Mouse (Mus musculus): ENCODE data around the gene Utp20. TPM values are rescaled to one million over a fixed set of nuclear protein-coding genes. Genes with fewer than 3 reads are reported as not detected.
"Not testable (repeated sequence)": the region's sequence is repeated elsewhere in the genome, so short reads cannot be mapped to it uniquely, and the experiment has no call there.

Utp20 gene
- 10 to 100 TPM; 12.9 to 14.3 TPM for total RNA-seq (2021)

DNA sequence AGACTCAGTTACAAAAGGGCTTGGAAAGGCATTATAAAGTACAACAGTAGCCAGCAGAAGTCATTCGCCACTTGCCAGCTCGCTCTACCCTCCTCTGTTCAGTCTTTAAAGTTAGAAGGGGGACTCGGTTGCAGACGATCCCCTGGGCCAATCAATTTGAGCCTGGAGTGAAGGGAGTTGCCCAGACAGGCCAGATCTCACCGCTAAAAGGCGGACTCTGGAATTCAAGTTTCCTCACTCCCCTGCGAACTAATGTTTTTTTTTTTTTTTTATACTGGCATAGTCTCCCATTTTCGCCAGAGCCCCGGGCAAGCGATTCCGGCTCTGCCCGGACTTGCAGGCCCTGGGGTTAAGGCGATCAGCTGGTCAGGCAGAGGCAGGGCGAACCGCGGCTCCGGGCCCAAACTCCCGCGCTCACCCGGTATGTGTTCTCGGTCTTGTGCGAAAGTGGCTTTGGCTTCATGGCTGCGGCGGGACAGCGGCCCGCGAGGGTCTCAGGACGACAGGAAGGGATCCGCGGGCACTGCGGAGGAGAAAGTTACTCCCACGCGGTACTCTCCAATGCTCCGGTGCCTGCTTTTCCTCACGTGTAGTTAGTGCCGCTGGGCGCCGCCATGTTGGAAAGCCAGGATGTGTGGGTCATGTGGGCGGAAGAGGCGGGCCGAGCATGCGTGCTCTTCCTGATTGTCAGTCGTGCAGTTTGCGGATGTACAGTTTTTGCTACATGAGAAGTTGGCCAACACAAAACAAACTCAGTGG is at the start of gene Utp20:
TSS of gene Utp20 (minus strand) at position 617 of the 759 bp plus-strand sequence.
- DNase-seq, result peak; percentile 78 to 80
- intact Hi-C loops (cut with DNase I), result loop anchor here (2.0 to 10.0 kb wide), 2 partner anchors 96 to 322 kb away; partner anchors contain the start of genes Arl1 and Chpt1

DNA sequence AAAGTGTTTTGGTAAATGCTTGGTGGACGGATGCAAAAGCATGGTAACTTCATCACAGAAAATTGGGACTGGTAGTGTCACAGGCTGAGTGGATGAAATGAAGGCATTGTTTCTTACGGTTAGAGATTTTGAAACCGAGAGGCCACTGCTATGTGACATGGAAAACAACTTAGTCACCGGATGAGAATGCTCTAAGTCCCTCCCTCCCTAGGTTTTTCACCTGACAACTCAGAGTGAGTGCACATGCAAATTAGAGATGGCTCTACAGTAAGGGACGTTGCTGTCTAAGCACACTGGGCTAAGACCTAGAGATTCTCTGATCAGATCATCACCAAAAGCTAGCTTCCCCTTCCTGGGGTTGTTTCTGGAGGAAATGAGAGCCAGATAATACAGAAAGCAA is 48.3 kb upstream of the Utp20 start:
- intact Hi-C loops (cut with DNase I), result no loop called here
- no peak for DNase-seq

DNA sequence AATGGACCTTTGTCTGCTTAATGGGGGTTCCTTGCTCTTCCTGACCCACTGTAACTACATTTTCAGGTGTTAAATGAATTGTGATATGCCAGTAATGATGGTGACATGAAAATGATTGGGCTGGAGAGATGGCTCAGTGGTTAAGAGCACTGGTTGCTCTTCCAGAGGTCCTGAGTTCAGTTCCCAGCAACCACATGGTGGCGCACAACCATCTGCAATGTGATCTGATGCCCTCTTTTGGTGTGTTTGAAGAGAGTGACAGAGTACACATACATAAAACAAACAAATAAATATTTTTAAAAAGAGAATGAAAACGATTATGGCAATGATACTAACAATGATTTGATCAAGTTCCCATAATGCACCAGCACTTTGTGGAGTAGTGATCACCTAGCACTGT is 39.4 kb upstream of the Utp20 start:
- DNase-seq, result no peak
- intact Hi-C loops (cut with DNase I), result no loop called here

DNA sequence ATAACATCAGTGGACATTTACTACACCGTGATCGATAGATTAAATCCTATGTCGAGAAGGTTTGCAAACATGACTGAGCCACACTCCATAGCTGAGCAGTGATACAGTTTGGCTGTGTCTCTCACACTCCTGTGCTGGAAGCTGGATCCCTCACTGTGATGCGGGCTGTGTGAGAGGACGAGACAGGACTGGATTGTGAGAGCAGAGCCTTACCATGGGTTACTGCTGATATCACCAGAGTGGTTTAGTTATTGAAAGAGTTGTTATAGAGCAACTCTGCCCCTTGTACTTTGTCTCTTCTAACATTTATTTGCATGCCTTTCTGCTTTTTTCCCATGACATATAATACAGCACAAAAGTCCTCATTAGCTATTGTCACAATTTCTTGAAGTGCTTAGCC is 35.7 kb upstream of the Utp20 start:
- intact Hi-C loops (cut with DNase I), result no loop called here

DNA sequence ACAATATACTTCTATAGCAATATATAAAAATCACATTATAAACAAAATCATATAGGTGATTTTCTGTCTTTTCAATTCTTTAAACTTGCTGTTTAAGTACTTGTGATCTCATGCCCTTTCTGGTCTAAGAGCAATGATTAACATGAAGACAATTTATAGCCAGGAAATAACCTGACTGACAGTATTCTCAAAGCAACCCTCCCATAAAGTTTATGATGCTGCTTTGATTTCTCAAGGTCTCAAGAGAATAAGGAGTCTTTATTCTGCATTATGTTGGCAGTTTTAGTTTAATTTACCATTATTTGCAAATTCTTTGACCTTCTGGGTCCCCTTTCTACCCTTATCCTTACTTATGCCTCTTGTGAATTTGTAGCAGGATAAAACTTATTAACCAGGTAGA is 34.8 kb upstream of the Utp20 start:
- intact Hi-C loops (cut with DNase I), result no loop called here
- DNase-seq, result no peak

More for the DNA sequence above, 35.7 kb upstream of the Utp20 start:
- no peak for DNase-seq

DNA sequence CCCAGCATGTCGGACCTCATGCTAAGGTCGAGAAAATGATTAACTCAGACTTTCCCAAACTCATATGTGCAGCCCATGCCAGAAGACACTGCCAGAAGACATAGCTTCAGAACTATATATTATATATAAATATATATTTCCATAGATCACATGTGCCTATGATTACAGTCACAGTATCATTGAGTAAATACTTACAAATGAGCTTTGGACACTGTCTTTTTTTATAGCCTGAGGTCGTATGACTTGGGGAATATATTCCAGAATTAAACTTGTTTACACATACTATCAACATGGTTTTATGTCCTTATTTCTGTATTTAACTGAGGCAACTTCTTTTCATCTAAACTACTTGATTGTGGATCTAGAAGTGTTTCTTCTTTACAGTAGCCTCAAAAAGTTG is 34.3 kb upstream of the Utp20 start:
- intact Hi-C loops (cut with DNase I), result no loop called here
- DNase-seq, result no peak

DNA sequence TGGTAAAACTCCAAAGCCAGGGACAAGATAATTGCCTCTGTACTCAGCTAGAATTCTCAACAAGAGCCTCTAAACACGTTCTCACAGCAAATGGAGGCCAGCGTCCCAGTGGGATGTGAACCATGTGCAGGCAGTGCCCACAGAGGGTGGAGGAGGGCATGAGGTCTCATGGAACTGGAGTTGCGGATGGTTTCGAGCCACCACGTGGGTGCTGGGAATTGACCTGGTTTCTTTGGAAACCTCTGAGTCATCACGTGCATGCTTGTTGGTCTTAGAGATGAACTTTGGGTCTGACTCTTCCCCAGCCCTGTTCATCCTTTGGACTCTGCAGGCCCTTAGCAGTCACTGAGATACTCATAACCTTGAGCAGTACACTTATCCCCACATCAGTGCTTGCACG is 26.7 kb upstream of the Utp20 start:
- no peak for DNase-seq
- intact Hi-C loops (cut with DNase I), result no loop called here

DNA sequence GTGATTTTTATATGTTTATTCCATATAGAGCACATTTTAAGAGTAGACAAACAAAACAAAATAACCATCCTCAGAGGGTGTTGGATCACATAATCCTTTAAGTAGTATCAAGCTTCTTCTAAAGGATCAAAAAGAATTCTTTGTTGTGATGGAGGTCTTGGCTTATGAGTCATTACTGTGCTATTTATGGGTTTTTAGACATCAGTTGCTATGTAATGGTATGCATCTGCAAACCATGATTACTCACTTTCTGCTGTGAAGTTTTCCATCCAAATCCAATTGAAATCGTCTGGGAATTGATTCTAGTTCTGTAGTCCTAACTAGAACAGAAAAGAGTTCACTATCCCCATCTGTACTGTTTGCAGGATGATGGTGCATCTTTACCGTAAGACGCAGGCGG is 23.4 kb upstream of the Utp20 start:
- intact Hi-C loops (cut with DNase I), result no loop called here
- DNase-seq, result no peak

DNA sequence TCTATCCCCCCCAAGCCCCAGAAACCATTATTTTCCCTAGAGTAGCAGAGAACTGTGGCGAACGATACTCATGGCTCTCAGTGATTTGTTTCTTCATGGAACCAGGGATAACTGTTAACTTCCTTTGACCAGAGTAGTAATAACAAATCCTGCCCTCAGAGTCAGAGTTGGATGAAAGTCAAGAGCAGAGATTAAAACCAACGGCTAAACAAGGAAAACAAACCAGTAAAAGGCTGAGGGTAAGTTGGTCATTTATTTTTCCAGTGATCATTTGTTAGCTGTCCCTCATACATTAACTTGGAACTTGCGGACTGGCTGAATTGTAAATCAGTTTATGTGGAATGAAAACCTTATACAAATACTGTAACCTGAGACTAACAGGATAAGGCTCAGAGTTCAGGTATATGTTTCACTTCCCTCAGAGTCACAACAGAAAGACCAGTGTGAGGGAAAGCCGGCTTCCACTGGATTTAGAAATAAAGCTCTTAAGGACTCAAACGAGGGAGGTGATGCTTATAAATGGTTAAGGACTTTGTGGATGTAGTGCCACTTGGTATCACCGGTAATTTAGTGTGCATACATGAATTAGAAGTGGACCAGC is 22.4 kb upstream of the Utp20 start:
- intact Hi-C loops (cut with DNase I), result no loop called here

DNA sequence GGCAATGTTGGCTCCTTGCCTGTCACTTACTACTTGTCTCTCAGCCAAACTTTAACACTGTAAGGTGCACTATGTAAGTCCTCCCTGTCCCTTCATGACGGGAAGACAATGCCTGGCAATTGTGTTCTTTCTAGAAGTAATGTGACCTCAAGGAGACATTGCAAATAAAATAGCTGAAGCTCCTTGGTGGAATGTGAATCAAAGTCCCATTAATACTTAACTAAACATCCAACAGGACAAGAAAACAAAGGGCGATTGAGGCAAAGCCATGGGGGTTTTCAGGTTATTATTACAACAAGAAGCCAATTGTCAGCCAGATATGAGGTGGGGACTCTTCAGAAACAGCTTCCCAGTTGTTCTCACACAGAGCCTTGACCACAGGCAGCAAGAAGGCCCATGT is 7.6 kb upstream of the Utp20 start:
- no peak for DNase-seq

More for the DNA sequence above, 22.4 kb upstream of the Utp20 start:
- no peak for DNase-seq

DNA sequence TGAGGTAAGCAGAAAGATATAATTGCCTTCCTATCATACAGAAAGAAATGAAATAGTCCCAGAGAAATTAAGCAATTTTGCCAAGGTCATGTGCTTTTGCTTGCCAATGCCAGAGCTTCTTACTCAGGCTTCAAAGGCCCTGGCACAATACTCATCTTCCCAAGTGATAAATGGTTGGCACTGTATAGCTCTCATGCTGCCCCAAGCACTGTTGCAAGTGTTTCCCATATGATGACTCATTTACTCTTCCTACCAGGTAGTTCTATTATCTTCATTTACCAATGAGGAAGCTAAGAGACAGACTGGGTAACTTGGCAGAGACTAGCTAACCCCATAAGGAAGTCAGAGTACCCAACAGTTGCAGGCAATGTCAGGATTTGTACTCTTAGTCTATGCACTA is 1.8 kb upstream of the Utp20 start:
- no peak for DNase-seq
- intact Hi-C loops (cut with DNase I), result loop anchor here (10.0 kb wide), 1 partner anchor 324 kb away; the partner anchor contains the start of gene Chpt1

More for the DNA sequence above, 7.6 kb upstream of the Utp20 start:
- intact Hi-C loops (cut with DNase I), result no loop called here

DNA sequence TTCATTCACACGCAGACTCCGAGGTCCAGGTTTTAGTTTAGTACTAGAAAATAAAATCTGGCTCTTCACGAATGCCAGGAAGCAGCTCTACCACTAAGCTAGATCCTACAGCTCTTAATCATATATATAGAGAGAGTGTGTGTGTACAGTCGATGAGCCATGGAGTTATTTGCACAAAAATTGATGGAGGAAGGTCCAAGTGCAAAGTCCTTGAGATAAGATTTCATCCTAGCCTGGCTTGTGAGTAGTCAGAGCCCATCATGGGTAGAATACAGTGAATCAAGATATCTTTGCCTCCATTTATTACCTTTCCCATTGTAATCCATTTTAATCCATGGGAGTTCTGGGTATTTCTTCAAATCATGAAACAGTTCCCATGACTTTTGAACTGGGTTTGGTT is 992 bp upstream of the Utp20 start:
- no peak for DNase-seq
- intact Hi-C loops (cut with DNase I), result loop anchor here (2.0 to 10.0 kb wide), 2 partner anchors 97 to 323 kb away; partner anchors contain the start of genes Arl1 and Chpt1

DNA sequence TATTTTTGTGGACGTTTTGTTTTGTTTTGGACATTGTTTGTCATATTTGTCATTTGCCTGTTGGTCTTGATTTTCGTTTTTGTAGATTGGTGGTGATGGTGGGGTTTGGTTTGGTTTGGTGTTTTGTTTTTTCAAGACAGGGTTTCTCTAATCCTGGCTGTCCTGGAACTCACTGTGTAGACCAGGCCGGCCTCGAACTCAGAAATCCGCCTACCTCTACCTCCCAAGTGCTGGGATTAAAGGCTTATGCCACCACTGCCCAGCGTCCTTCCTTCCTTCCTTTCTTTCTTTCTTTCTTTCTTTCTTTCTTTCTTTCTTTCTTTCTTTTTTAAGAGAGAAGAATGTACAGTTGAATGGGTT is 323 bp upstream of the Utp20 start:
- intact Hi-C loops (cut with DNase I), result loop anchor here (2.0 to 10.0 kb wide), 2 partner anchors 96 to 322 kb away; partner anchors contain the start of genes Arl1 and Chpt1
- not testable (repeated sequence) for DNase-seq

DNA sequence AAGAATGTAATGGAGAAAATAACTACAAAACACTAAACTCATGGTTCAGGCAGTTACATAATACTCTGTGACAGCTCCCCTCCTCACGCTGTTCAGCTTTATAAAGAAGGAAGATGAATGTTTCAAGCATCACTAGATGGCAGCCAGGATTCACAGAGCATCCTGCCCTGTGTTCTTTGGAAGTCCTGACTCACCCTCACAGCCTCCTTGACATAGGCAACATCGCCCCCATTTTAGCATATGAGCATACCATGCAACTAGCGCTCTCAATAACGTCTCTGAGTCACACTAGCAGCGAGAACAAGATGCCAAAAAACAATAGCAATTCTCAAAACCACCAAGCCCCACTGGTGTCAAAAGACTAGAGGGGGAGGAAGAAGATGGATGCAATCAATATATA is 9.3 kb downstream of the Utp20 start:
- intact Hi-C loops (cut with DNase I), result no loop called here
- no peak for DNase-seq

DNA sequence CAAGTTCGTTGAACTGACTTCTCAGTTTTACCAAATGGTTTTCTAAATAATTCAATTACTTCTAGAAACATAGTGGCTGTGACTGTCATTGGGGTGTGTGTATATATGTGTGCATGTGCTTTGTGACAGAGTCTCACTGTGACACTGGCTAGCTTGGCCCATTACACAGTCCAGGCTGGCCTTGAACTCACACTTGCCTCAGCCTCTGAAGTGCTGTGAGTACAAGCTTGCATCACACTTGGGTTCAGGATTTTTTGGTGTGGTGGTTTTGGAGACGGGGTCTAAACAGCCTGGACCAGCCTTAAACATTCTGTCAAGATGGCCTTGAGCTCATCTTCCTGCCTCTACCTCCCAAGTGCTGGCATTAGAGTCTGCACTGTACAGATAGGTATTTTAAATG is 11.3 kb downstream of the Utp20 start:
- intact Hi-C loops (cut with DNase I), result no loop called here

DNA sequence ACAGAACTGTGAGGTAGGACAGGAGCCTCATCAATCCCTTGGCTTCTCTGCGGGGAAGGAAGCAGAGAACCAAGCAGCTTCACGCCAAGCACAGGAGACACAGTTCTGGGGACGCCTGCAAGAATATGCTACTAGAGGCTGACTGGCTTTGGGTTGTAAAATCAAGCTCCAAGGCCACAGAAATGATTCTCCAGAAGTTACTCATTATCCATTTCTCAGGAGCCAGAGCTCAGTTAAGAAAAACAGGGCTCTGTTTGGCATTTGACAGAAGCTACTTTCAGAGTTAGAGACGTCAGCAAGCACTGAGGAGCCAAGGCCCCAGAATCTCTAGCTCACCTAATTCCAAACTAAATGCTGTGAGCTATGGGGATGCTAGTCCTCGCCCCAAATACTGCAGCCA is 14.9 kb downstream of the Utp20 start:
- no peak for DNase-seq
- intact Hi-C loops (cut with DNase I), result no loop called here

More for the DNA sequence above, 11.3 kb downstream of the Utp20 start:
- no peak for DNase-seq

DNA sequence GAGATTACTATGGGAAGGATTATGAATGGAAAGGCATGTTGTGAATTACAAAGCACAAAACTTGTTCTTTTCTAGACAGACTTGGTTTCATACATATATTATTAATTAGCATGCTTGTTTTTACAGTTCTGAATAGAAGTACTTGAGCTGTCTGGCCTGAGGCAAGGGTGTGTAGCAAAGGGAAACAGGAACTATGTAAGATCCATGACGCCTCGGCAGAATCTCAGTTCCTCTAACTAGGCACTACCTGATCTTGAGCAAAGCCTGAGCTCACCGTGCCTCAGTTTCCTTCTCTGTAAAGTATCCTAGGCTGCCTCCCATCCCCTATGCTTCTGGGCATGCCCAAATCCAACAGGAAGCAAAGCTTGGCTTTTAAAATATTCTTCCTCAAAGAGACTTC is 24.4 kb downstream of the Utp20 start:
- intact Hi-C loops (cut with DNase I), result no loop called here
- no peak for DNase-seq

DNA sequence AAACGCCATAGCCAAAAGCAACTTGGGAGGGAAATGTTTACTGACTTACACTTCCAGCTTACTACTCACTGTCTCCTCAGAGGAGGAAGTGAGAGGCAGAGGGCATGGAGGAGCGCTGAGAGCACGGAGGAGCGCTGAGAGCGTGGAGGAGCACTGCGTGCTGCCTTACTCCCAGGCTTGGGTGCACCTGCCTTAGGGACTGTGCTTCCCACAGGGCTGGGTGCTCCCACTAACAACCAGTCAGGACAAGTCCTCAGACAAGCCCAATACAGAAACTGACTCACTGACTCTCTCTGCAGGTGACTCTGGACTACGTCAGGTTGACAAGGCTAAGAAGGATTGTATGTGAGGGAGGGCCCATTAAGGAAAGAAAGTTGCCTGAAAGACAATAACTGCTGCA is 27.2 kb downstream of the Utp20 start:
- DNase-seq, result peak in 1 of 2 experiments; percentile 8
- intact Hi-C loops (cut with DNase I), result no loop called here

DNA sequence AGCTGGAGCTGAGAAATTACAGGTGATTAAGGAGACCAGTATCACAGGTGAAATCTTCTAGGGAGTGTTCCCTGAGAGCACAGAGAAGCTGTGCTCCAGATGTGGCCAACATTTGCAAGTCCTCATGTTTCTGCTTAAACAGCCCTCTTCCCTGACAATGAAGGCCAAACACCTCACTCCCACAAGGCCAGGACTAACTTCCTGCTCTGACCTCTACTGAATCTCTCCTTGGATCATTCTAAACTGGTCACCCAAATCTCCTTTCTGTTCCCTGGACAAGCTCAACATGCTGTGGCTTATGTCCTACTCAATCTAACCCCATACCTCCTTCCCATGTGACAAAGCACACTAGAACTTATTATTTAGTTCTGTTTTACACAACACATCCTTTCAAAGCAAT is 29.2 kb downstream of the Utp20 start:
- intact Hi-C loops (cut with DNase I), result no loop called here
- no peak for DNase-seq

DNA sequence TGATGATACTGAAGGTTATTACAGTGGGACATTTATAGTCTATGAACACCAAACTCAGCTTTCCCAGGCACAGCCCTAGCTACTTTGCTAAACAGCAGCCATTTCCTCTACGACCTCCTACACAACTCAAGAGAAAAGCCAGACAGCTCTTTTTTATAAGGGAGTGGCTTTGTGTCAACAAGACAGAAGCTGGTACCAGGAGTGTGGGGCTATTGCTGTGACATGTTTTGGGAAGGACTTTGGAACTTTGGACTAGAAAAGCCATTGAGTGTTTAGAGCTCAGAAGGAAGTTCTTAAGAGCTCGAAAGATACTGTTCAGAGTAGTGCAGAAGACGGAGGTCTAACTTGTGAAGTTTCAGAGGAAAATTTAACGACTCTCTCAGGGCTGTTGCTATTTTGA is 29.7 kb downstream of the Utp20 start:
- no peak for DNase-seq
- intact Hi-C loops (cut with DNase I), result no loop called here

DNA sequence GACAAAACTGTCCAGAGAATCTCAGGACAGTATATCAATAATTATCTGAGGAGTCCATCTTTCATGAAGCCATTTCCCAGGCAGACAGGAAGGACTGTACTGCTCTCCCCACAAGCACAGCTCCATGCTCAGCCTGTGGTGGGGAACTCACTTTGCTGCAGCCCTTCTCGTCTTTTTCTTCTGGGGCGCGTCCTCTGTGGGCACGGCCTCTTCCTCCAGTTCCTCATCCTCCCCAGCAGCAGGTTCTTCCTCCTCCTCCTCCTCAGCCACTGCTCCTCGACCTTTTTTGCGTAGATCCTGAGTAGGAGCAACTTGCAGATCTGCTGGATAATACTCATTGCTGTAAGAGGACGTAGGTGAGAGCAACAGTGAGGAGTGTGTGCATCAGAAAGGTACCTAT is 31.4 kb downstream of the Utp20 start:
- no peak for DNase-seq

DNA sequence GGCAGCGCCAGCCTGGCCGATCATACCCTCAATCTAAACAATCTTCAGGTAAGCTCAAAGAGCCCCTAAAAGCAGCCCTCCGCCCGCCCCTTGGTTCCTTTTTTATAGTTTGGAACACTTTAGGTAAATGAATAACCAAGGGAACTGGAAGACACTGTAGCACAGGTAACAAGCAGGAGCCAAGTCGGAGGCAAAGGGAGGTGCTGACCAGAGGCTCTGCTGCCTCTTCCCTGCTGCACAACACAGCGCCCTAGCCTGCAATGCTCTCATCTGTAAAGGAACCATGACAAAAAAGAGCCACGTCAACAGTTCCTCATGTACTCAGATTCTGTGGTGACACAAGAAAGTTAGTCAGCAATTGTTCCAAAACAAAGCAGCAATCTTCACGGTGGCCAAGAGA is 32.0 kb downstream of the Utp20 start:
- intact Hi-C loops (cut with DNase I), result no loop called here
- DNase-seq, result no peak

More for the DNA sequence above, 31.4 kb downstream of the Utp20 start:
- intact Hi-C loops (cut with DNase I), result no loop called here

All from heart, postnatal 36 days (tissue).